Mouse (Mus musculus) MEL (cell line): ENCODE measurements at regions not wholly inside any gene's neighbourhood (a gene's known extent, or its start where the extent isn't known, plus 50 kb on each side); places are given as distances from the start of the nearest gene placed in this dataset.

Experiments
- CTCF ChIP-seq, 3 experiments: IDR thresholded peaks in 2 of 3; conservative IDR thresholded peaks in 1 of 3; 2 replicates each; pipeline ENCODE4 v1.5.1; 2011 to 2012; ENCODE audit warnings: low read length in 3 of 3, low read depth in 2 of 3, mild to moderate bottlenecking in 2 of 3, improper control_type of control experiment in 1 of 3, inconsistent platforms in 1 of 3, mixed read lengths in 1 of 3, moderate library complexity in 1 of 3; ENCODE audit not compliant: control insufficient read depth in 1 of 3, insufficient read depth in 1 of 3, poor library complexity in 1 of 3, severe bottlenecking in 1 of 3
- ETS1 ChIP-seq: IDR thresholded peaks from 2 replicates; pipeline ENCODE4 v1.6.1; 2012; ENCODE audit warnings: low read depth, mild to moderate bottlenecking, inconsistent platforms, low read length, improper control_type of control experiment, moderate library complexity
- KAT2A ChIP-seq: conservative IDR thresholded peaks from 2 replicates; pipeline ENCODE4 v1.6.1; 2012; ENCODE audit warnings: low read depth, low read length, improper control_type of control experiment, inconsistent platforms
- MEF2A ChIP-seq: IDR thresholded peaks from 2 replicates; pipeline ENCODE4 v1.6.1; 2014; ENCODE audit warnings: low read depth, mild to moderate bottlenecking, inconsistent platforms, low read length, improper control_type of control experiment; ENCODE audit not compliant: poor library complexity, insufficient replicate concordance, severe bottlenecking; ENCODE audit errors: extremely low read depth
- RAD21 ChIP-seq: IDR thresholded peaks from 2 replicates; pipeline ENCODE4 v1.6.1; 2011; ENCODE audit warnings: mild to moderate bottlenecking, low read depth, low read length, improper control_type of control experiment
- USF2 ChIP-seq, 2 experiments: IDR thresholded peaks; 2 replicates each; pipeline ENCODE4 v1.6.1; 2011 to 2012; ENCODE audit warnings: improper control_type of control experiment in 2 of 2, low read length in 2 of 2, borderline replicate concordance in 1 of 2, inconsistent platforms in 1 of 2, low read depth in 1 of 2, mild to moderate bottlenecking in 1 of 2; ENCODE audit not compliant: insufficient read depth in 1 of 2

GRCm38 (mm10) chr2:95613354-95613753 lies 704.6 kb upstream of the Lrrc4c start:
- TF ChIP-seq MEF2A, result no peak
- TF ChIP-seq CTCF (IDR thresholded peaks at IDR 0.05 in 2 of 3, conservative IDR thresholded peaks at IDR 0.05 in 1 of 3; ENCODE audit: control insufficient read depth in 1 of 3, insufficient read depth in 1 of 3, low read depth in 2 of 3, low read length in 3 of 3, poor library complexity in 1 of 3, severe bottlenecking in 1 of 3), result no peak
- TF ChIP-seq RAD21, result no peak
- TF ChIP-seq KAT2A, result no peak
- TF ChIP-seq ETS1, result no peak
- TF ChIP-seq USF2 (IDR thresholded peaks at IDR 0.05; ENCODE audit: borderline replicate concordance in 1 of 2, insufficient read depth in 1 of 2, low read depth in 1 of 2, low read length in 2 of 2), result no peak
